Mouse (Mus musculus): Measurements from ENCODE around the gene Pemt.
"Not testable (repeated sequence)": the region's sequence is repeated elsewhere in the genome, so short reads cannot be mapped to it uniquely, and the experiment has no call there.

The Pemt gene

GRCm38 (mm10) chr11:59960476-59961337 lies 85.6 kb downstream of the Pemt start:
- intact Hi-C loops (cut with DNase I): no loop called here

GRCm38 (mm10) chr11:59959453-59959852 lies 86.8 kb downstream of the Pemt start:
- intact Hi-C loops (cut with DNase I): no loop called here

- intact Hi-C loops (cut with DNase I): no loop called here
Observed at GRCm38 (mm10) chr11:59956749-59957148, 89.5 kb downstream of the Pemt start.

GRCm38 (mm10) chr11:59952892-59953291 lies 93.4 kb downstream of the Pemt start:
- intact Hi-C loops (cut with DNase I): no loop called here

GRCm38 (mm10) chr11:59948401-59948767 lies 97.9 kb downstream of the Pemt start:
- intact Hi-C loops (cut with DNase I): no loop called here

- intact Hi-C loops (cut with DNase I): no loop called here
Observed at GRCm38 (mm10) chr11:59947752-59948400, 98.4 kb downstream of the Pemt start, which contains the start of gene Med9. Gene Med9 (plus strand): TSS chr11:59948206.

GRCm38 (mm10) chr11:59944855-59945254 lies 101.4 kb downstream of the Pemt start:
- intact Hi-C loops (cut with DNase I): not testable (repeated sequence)

GRCm38 (mm10) chr11:59941391-59941790 lies 104.9 kb downstream of the Pemt start:
- intact Hi-C loops (cut with DNase I): no loop called here

GRCm38 (mm10) chr11:59940645-59941044 lies 105.6 kb downstream of the Pemt start:
- intact Hi-C loops (cut with DNase I): no loop called here

GRCm38 (mm10) chr11:59939821-59940220 lies 106.5 kb downstream of the Pemt start:
- intact Hi-C loops (cut with DNase I): no loop called here

GRCm38 (mm10) chr11:59937615-59938014 lies 108.7 kb downstream of the Pemt start:
- intact Hi-C loops (cut with DNase I): no loop called here

- intact Hi-C loops (cut with DNase I): no loop called here
Observed at GRCm38 (mm10) chr11:59937023-59937422, 109.3 kb downstream of the Pemt start.

GRCm38 (mm10) chr11:59933943-59934342 lies 112.3 kb downstream of the Pemt start:
- intact Hi-C loops (cut with DNase I): no loop called here

- intact Hi-C loops (cut with DNase I): no loop called here
Observed at GRCm38 (mm10) chr11:59932560-59933337, 113.5 kb downstream of the Pemt start.

- intact Hi-C loops (cut with DNase I): no loop called here
Observed at GRCm38 (mm10) chr11:59930031-59930430, 116.3 kb downstream of the Pemt start.

- intact Hi-C loops (cut with DNase I): no loop called here
Observed at GRCm38 (mm10) chr11:59921265-59921664, 125.0 kb downstream of the Pemt start.
